Mouse (Mus musculus) liver, embryonic 11.5 days (tissue): ENCODE results near the gene Rgs8. TPM values are rescaled to one million over a fixed set of nuclear protein-coding genes. Genes with fewer than 3 reads are reported as not detected.

Experiments
- ATAC-seq: fragments of 200-750 bp; cut with Nextera tagmentation; replicated peaks from 2 replicates; pipeline ENCODE4 v1.8.0; 2017; ENCODE audit warnings: moderate number of reproducible peaks, mild to moderate bottlenecking, moderate TSS enrichment, moderate library complexity; ENCODE audit not compliant: low FRiP score
- DNase-seq: peaks from one replicate; pipeline ENCODE4 v3.0.0-alpha.2; 2017; ENCODE audit warnings: low spot score
- H3K27ac ChIP-seq: fragments of 300-500 bp; sonication (generic); 2 replicates; pipeline ENCODE4 v1.5.1; 2014; ENCODE audit warnings: mild to moderate bottlenecking, low read depth, low read length, control low read depth
- H3K27me3 ChIP-seq: fragments of 300-500 bp; sonication (generic); replicated peaks from 2 replicates; pipeline ENCODE4 v1.6.1; 2014; ENCODE audit warnings: low read length, mixed read lengths; ENCODE audit not compliant: control insufficient read depth, insufficient read depth
- H3K36me3 ChIP-seq: fragments of 300-500 bp; sonication (generic); 2 replicates; pipeline ENCODE4 v1.6.1; 2014; ENCODE audit warnings: mild to moderate bottlenecking, low read length, moderate library complexity, mixed read lengths; ENCODE audit not compliant: control insufficient read depth, insufficient read depth
- H3K4me1 ChIP-seq: fragments of 300-500 bp; sonication (generic); replicated peaks from 2 replicates; pipeline ENCODE4 v1.6.1; 2014; ENCODE audit warnings: low read length, mixed read lengths; ENCODE audit not compliant: control insufficient read depth, insufficient read depth
- H3K4me2 ChIP-seq: fragments of 300-500 bp; sonication (generic); 2 replicates; pipeline ENCODE4 v1.6.1; 2014; ENCODE audit warnings: mild to moderate bottlenecking, control low read depth, moderate library complexity
- H3K4me3 ChIP-seq: fragments of 300-500 bp; sonication (generic); 2 replicates; pipeline ENCODE4 v1.5.1; 2014; ENCODE audit warnings: low read depth, low read length, control low read depth
- H3K9ac ChIP-seq: fragments of 300-500 bp; sonication (generic); 2 replicates; pipeline ENCODE4 v1.6.1; 2014; ENCODE audit warnings: low read depth, low read length, control low read depth
- H3K9me3 ChIP-seq: fragments of 300-500 bp; sonication (generic); 2 replicates; pipeline ENCODE4 v1.6.1; 2016; ENCODE audit warnings: low read length, inconsistent platforms, mixed read lengths; ENCODE audit not compliant: control insufficient read depth
- WGBS: fragments of 180-500 bp; shearing (Covaris S2); extraction: QIAGEN DNeasy Blood & Tissue Kit; methylation state at CpG from one replicate; pipeline ENCODE4 v1.1.7; 2014; 5-methylcytosine and 5-hydroxymethylcytosine counted together
- polyA plus RNA-seq: library from polyadenylated mRNA; unstranded; fragments of >200 nt; fragmentation: Nextera tagmentation; extraction: Ambion mirVana; gene quantifications from 2 replicates; pipeline ENCODE4 v1.2.1, GENCODE M21; 2014

Rgs8 gene
- polyA plus RNA-seq, 1 experiment from 2014 or later = 0.19 TPM

GRCm38 (mm10) chr1:153653674-153654073 lies 849 bp downstream of the Rgs8 start:
- H3K4me2 ChIP-seq = no peak overlapping the region
- no peaks in the 10 kb centered on the region for H3K36me3 ChIP-seq
- H3K4me1 ChIP-seq = no peaks in the 10 kb centered on the region
- no peaks in the 10 kb centered on the region for H3K9me3 ChIP-seq
- ATAC-seq (no peak), DNase-seq (no peak)
- peaks cover 22% of the 10 kb centered on the region for H3K27me3 ChIP-seq
- H3K27ac ChIP-seq = no peak overlapping the region
- 16% methylated on average over 5 of the region's 5 CpGs for WGBS
- H3K4me3 ChIP-seq = no peak overlapping the region
- no peak overlapping the region for H3K9ac ChIP-seq

GRCm38 (mm10) chr1:153659666-153660065 lies 6.8 kb downstream of the Rgs8 start:
- Histone ChIP-seq H3K4me1 (no peaks in the 10 kb centered on the region), H3K9me3 (no peaks in the 10 kb centered on the region), H3K27me3 (peaks cover 9% of the 10 kb centered on the region), H3K36me3 (no peaks in the 10 kb centered on the region), H3K4me2 (no peak overlapping the region), H3K4me3 (no peak overlapping the region), H3K27ac (no peak overlapping the region), H3K9ac (no peak overlapping the region)
- 69% methylated on average over 9 of the region's 9 CpGs for WGBS
- no peak for DNase-seq
- ATAC-seq = no peak

GRCm38 (mm10) chr1:153660982-153661688 lies 8.3 kb downstream of the Rgs8 start:
- Histone ChIP-seq H3K9ac (no peak overlapping the region), H3K27me3 (peaks cover 17% of the 10 kb centered on the region), H3K4me2 (no peak overlapping the region), H3K36me3 (no peaks in the 10 kb centered on the region), H3K4me3 (no peak overlapping the region), H3K27ac (no peak overlapping the region), H3K4me1 (no peaks in the 10 kb centered on the region), H3K9me3 (no peaks in the 10 kb centered on the region)
- ATAC-seq (no peak), DNase-seq (no peak)
- WGBS = 39% methylated on average over 15 of the region's 15 CpGs

DNA sequence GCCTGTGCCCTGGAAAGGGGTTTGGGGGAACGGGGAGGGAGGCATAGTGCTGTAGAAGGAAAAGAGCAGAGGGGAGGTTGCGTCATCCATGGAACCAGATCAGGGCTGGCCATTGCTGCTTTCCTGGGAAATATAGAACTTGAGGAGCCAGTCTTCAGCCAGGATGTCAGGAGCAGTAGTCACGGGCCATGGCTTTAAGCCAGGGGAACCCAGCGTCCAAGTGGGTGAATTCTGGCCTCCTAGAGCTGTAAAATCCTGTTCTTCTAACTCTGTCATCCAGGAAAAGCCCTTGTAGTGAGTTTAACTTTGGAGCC lies 8.8 kb downstream of the Rgs8 start:
- Histone ChIP-seq H3K27ac (no peak overlapping the region), H3K9me3 (no peaks in the 10 kb centered on the region), H3K9ac (no peak overlapping the region), H3K27me3 (peaks cover 17% of the 10 kb centered on the region), H3K4me3 (no peak overlapping the region), H3K4me1 (no peaks in the 10 kb centered on the region), H3K4me2 (no peak overlapping the region), H3K36me3 (no peaks in the 10 kb centered on the region)
- no peak for ATAC-seq
- no peak for DNase-seq
- WGBS = 45% methylated on average over 4 of the region's 4 CpGs

DNA sequence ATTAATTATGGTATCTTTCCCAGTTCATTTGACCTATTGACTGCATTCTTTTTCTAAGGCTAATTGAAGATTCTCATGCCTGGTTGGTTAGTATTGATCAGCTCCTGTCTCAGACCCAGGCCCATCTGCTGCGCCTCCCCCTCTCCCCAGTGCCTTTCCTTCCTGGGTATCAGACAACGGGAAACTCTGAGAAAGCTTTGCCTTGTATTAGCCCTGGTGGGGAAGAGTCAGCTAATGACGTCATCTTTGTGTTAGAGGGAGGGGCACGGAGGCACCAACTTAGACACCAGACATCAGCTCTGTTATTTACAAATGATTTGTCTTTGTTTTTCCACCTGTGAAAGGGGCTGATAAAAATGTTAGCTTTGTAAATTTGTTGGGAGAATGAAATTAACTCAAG lies 9.5 kb downstream of the Rgs8 start:
- Histone ChIP-seq H3K4me1 (no peaks in the 10 kb centered on the region), H3K27ac (no peak overlapping the region), H3K4me2 (no peak overlapping the region), H3K9me3 (no peaks in the 10 kb centered on the region), H3K27me3 (peaks cover 17% of the 10 kb centered on the region), H3K9ac (no peak overlapping the region), H3K36me3 (no peaks in the 10 kb centered on the region), H3K4me3 (no peak overlapping the region)
- 23% methylated on average over 4 of the region's 4 CpGs for WGBS
- no peak for DNase-seq
- no peak for ATAC-seq

- 12% methylated on average over 10 of the region's 10 CpGs for WGBS
- H3K4me1 ChIP-seq = no peaks in the 10 kb centered on the region
- no peak overlapping the region for H3K4me3 ChIP-seq
- ATAC-seq = no peak
- H3K27ac ChIP-seq = no peak overlapping the region
- no peaks in the 10 kb centered on the region for H3K9me3 ChIP-seq
- no peak for DNase-seq
- H3K27me3 ChIP-seq = peaks cover 13% of the 10 kb centered on the region
- no peak overlapping the region for H3K9ac ChIP-seq
- no peaks in the 10 kb centered on the region for H3K36me3 ChIP-seq
- no peak overlapping the region for H3K4me2 ChIP-seq
These were observed 12.4 kb downstream of the Rgs8 start for GRCm38 (mm10) chr1:153665066-153665715.

DNA sequence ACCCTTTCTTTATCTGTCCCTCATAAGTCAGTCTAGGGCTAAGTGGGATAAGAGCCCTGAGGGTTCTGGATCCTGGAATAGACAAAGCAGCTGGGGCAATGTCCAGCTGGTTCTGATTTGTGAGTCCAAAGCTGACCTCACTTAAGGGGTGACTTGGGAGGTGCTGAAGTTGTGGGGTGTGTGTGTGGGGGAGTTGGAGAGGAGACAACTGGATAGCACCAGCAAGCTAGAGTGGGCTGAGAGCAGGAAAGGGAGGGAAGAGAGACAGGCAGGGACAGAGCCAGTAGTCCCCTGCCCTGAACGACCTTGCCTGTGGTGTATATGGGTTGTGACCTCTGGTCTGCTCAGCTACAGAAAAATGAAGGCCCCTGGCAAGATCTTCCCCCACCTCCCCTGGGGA lies 13.4 kb downstream of the Rgs8 start:
- Histone ChIP-seq H3K36me3 (no peaks in the 10 kb centered on the region), H3K4me3 (no peak overlapping the region), H3K9me3 (no peaks in the 10 kb centered on the region), H3K4me2 (no peak overlapping the region), H3K9ac (no peak overlapping the region), H3K27ac (no peak overlapping the region), H3K27me3 (peaks cover 13% of the 10 kb centered on the region), H3K4me1 (no peaks in the 10 kb centered on the region)
- 0% methylated on average over 1 of the region's 1 CpGs for WGBS
- ATAC-seq = no peak
- no peak for DNase-seq

DNA sequence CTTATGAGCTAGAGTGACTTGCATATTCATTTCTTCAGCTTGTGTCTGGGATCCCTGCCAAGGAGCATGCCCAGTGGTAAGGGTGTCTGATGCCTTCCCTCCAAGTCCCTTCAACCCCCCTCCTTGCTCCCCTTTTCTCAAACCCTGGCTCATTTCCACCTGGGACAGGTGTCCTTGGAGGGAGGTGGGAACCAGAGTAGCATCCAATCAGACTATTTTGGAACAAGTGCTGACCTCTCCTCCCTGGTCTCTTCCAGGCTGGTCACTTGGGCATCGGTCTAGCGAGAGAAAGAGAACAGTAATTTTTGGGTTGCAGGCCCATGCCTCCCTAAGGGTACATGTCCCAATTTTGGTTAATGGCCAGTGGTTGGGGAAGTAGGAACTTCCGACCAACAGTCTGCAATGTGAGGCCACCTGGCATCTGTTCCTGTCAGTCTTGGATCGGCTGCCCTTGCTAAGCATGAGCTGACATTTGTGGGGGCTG lies 14.5 kb downstream of the Rgs8 start:
- no peak overlapping the region for H3K9ac ChIP-seq
- ATAC-seq = no peak

GRCm38 (mm10) chr1:153667781-153668180 lies 15.0 kb downstream of the Rgs8 start:
- Histone ChIP-seq H3K36me3 (no peaks in the 10 kb centered on the region), H3K9me3 (no peaks in the 10 kb centered on the region), H3K4me1 (no peaks in the 10 kb centered on the region), H3K4me2 (no peak overlapping the region), H3K27me3 (peaks cover 13% of the 10 kb centered on the region), H3K27ac (no peak overlapping the region), H3K9ac (no peak overlapping the region), H3K4me3 (no peak overlapping the region)
- DNase-seq (no peak), ATAC-seq (no peak)
- WGBS = 73% methylated on average over 5 of the region's 5 CpGs

More for the DNA sequence above, 14.5 kb downstream of the Rgs8 start:
- H3K36me3 ChIP-seq = no peaks in the 10 kb centered on the region
- no peak for DNase-seq
- no peak overlapping the region for H3K4me3 ChIP-seq
- H3K4me2 ChIP-seq = no peak overlapping the region
- 67% methylated on average over 4 of the region's 4 CpGs for WGBS
- no peaks in the 10 kb centered on the region for H3K9me3 ChIP-seq
- peaks cover 13% of the 10 kb centered on the region for H3K27me3 ChIP-seq
- no peak overlapping the region for H3K27ac ChIP-seq
- H3K4me1 ChIP-seq = no peaks in the 10 kb centered on the region
